Mouse (Mus musculus): ENCODE measurements at regions not wholly inside any gene's neighbourhood (a gene's known extent, or its start where the extent isn't known, plus 50 kb on each side); places are given as distances from the start of the nearest gene placed in this dataset.

DNA sequence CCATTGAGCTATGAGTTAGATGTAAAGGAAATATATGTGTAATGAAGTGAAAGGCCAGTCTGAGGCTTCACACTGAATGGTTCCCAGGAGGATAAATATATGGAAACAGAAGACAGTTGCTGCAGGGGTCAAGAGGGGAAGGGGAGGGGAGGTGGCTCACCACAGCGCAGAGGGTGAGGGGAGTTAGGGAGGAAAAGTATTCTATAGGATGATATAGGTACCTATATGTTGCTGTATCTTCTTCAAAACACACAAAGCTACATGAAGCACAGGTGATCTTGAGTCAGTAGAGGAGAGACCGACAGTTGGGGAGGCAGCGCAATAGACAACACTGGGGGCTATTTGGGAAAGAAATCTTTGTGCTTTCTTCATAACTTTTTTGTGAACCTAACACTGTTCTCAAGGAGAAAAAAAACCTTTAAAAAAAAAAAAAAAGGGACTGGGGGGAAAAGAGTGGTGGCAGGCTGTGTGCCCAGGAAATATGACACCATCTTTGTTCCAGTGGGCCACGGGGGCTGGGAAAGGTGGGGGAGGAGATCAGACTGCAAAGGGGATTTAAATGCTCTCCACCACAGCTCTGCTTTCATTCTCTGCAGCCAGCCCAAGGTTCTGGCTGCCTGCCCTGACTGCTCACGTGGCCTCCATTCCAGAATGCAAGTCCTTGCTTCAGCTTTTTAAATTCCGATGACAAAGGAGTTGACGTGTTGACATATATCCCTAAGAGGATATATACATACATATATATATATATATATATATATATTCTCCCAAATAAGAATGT is 94.5 kb upstream of the Ankrd1 start:
- Histone ChIP-seq H3K27ac (replicated peaks) (peak overlapping the region; percentile 75), H3K4me2 (peak overlapping the region; percentile 44), H3K4me3 (no peak overlapping the region), H3K9me3 (no peaks in the 10 kb centered on the region), H3K36me3 (no peaks in the 10 kb centered on the region), H3K4me1 (peaks cover 49% of the 10 kb centered on the region), H3K9ac (peak overlapping the region; percentile 50; the same call in 1 of the 2 replicates), H3K27me3 (replicated peaks) (no peaks in the 10 kb centered on the region)
- peak; percentile 72 for ATAC-seq (ENCODE audit: extremely low read depth, insufficient number of reproducible peaks, low FRiP score, low TSS enrichment)
- WGBS: 27% methylated on average over 7 of the region's 7 CpGs

DNA sequence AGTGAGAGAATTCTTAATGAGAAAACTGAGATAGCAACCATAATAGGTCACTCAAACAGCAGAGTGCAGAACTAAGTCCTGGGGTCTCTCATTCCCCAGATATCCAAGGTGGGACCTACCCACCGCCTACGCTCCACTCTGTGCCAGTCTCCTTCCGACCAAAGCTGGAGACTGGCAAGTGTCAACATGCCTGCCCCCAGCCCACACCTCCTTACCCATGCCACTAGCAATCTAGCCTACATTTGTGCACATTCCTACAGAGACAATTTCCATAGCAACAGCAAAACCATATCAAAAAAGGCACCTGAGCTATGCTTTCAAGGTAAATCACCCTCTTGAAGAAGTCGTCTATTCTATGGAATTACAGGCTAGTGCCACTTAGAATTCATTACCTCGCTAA is 97.3 kb upstream of the Ankrd1 start:
- Histone ChIP-seq H3K27me3 (replicated peaks) (no peaks in the 10 kb centered on the region), H3K27ac (replicated peaks) (no peak overlapping the region), H3K36me3 (no peaks in the 10 kb centered on the region), H3K4me3 (no peak overlapping the region), H3K9me3 (no peaks in the 10 kb centered on the region), H3K4me1 (peaks cover 54% of the 10 kb centered on the region), H3K9ac (no peak overlapping the region), H3K4me2 (no peak overlapping the region)
- no peak for ATAC-seq (ENCODE audit: extremely low read depth, insufficient number of reproducible peaks, low FRiP score, low TSS enrichment)
- 64% methylated on average over 5 of the region's 5 CpGs for WGBS

DNA sequence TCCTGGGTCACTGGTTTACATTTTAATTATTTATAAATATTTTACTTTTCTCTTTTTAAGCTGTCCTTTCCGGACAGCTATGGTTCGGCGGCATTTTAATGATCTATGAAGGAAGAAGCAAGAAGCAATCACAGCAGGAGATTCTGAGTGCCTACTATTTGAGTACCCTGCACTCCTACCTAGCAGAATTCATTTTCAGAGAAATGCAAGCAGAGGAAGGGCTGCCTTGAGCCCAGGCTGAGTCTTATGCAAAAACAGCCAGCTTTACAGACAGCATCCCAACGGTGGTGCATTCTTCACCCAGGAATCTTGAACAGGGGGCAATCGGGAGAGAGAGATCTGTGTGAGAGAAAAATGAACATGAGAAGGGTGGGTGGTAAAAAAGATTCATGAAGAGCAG is 97.7 kb upstream of the Ankrd1 start:
- no peak for ATAC-seq (ENCODE audit: extremely low read depth, insufficient number of reproducible peaks, low FRiP score, low TSS enrichment)
- 66% methylated on average over 5 of the region's 5 CpGs for WGBS
- H3K4me2 ChIP-seq: no peak overlapping the region
- no peak overlapping the region for H3K9ac ChIP-seq
- peaks cover 54% of the 10 kb centered on the region for H3K4me1 ChIP-seq
- H3K4me3 ChIP-seq: no peak overlapping the region
- no peak overlapping the region for H3K27ac ChIP-seq (replicated peaks)
- H3K27me3 ChIP-seq (replicated peaks): no peaks in the 10 kb centered on the region
- no peaks in the 10 kb centered on the region for H3K36me3 ChIP-seq
- no peaks in the 10 kb centered on the region for H3K9me3 ChIP-seq

- no peak overlapping the region for H3K9ac ChIP-seq
- peaks cover 41% of the 10 kb centered on the region for H3K4me1 ChIP-seq
- H3K4me3 ChIP-seq: no peak overlapping the region
- no peaks in the 10 kb centered on the region for H3K27me3 ChIP-seq (replicated peaks)
- no peak for ATAC-seq (ENCODE audit: extremely low read depth, insufficient number of reproducible peaks, low FRiP score, low TSS enrichment)
- no peaks in the 10 kb centered on the region for H3K36me3 ChIP-seq
- no peak overlapping the region for H3K27ac ChIP-seq (replicated peaks)
- no peak overlapping the region for H3K4me2 ChIP-seq
- H3K9me3 ChIP-seq: no peaks in the 10 kb centered on the region
- 44% methylated on average over 5 of the region's 5 CpGs for WGBS
Measured at GRCm38 (mm10) chr19:36218921-36219320, 99.0 kb upstream of the Ankrd1 start.

DNA sequence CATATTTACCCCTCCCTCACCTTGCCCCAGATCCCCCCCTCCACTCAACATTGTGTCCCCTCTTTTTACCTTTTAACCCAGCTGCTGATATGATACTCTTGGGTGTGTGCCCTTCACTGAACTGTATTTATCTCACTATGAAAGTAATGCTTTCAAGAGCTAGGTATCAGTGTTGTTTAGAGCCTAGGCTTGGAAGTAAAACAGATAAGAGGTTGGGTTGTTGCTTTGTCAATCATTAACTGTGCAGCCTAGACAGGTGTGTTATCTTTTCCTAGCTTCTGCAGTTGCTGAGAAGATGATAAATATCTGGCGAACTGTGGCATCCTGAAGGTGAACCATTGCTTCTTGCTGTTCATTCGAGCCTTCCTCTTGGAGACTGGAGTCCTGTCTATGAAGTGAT is 101.2 kb upstream of the Ankrd1 start:
- Histone ChIP-seq H3K9ac (no peak overlapping the region), H3K27ac (replicated peaks) (no peak overlapping the region), H3K27me3 (replicated peaks) (no peaks in the 10 kb centered on the region), H3K9me3 (no peaks in the 10 kb centered on the region), H3K4me2 (no peak overlapping the region), H3K4me3 (no peak overlapping the region), H3K4me1 (peaks cover 42% of the 10 kb centered on the region), H3K36me3 (no peaks in the 10 kb centered on the region)
- 55% methylated on average over 2 of the region's 2 CpGs for WGBS
- no peak for ATAC-seq (ENCODE audit: extremely low read depth, insufficient number of reproducible peaks, low FRiP score, low TSS enrichment)

GRCm38 (mm10) chr19:36221596-36221995 is 101.7 kb upstream of the Ankrd1 start:
- no peak for ATAC-seq (ENCODE audit: extremely low read depth, insufficient number of reproducible peaks, low FRiP score, low TSS enrichment)
- no peaks in the 10 kb centered on the region for H3K9me3 ChIP-seq
- no peaks in the 10 kb centered on the region for H3K36me3 ChIP-seq
- H3K4me1 ChIP-seq: peaks cover 45% of the 10 kb centered on the region
- no peak overlapping the region for H3K4me3 ChIP-seq
- no peak overlapping the region for H3K4me2 ChIP-seq
- no peak overlapping the region for H3K9ac ChIP-seq
- no peaks in the 10 kb centered on the region for H3K27me3 ChIP-seq (replicated peaks)
- no peak overlapping the region for H3K27ac ChIP-seq (replicated peaks)

DNA sequence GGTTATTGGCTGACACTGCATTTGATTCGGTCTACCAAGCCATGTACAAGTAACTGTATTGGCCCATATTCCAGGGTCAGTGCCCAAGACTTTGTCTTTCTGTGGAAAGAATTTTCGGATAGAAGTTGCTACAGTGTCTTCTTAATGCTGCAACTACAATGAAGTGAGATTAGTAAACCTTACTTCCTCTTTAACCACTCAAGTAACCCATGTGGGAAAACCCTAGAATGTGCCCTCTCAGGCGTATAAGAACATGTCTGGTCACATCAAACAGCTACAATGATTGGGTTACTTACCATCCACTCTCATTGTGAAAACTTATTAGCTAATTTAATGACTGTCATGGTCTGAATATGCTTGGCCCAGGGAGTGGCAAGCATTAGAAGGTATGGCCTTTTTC is 102.3 kb upstream of the Ankrd1 start:
- Histone ChIP-seq H3K36me3 (no peaks in the 10 kb centered on the region), H3K27me3 (replicated peaks) (no peaks in the 10 kb centered on the region), H3K27ac (replicated peaks) (no peak overlapping the region), H3K9me3 (no peaks in the 10 kb centered on the region), H3K9ac (no peak overlapping the region), H3K4me3 (no peak overlapping the region), H3K4me2 (no peak overlapping the region), H3K4me1 (peaks cover 49% of the 10 kb centered on the region)
- 78% methylated on average over 3 of the region's 3 CpGs for WGBS
- no peak for ATAC-seq (ENCODE audit: extremely low read depth, insufficient number of reproducible peaks, low FRiP score, low TSS enrichment)

- no peak overlapping the region for H3K4me3 ChIP-seq
- ATAC-seq (ENCODE audit: extremely low read depth, insufficient number of reproducible peaks, low FRiP score, low TSS enrichment): no peak
- H3K9ac ChIP-seq: no peak overlapping the region
- no peak overlapping the region for H3K27ac ChIP-seq (replicated peaks)
- no peaks in the 10 kb centered on the region for H3K36me3 ChIP-seq
- H3K27me3 ChIP-seq (replicated peaks): no peaks in the 10 kb centered on the region
- no peak overlapping the region for H3K4me2 ChIP-seq
- H3K4me1 ChIP-seq: peaks cover 59% of the 10 kb centered on the region
- no peaks in the 10 kb centered on the region for H3K9me3 ChIP-seq
- WGBS: 56% methylated on average over 8 of the region's 8 CpGs
Measured at GRCm38 (mm10) chr19:36224518-36224917, 104.6 kb upstream of the Ankrd1 start.

DNA sequence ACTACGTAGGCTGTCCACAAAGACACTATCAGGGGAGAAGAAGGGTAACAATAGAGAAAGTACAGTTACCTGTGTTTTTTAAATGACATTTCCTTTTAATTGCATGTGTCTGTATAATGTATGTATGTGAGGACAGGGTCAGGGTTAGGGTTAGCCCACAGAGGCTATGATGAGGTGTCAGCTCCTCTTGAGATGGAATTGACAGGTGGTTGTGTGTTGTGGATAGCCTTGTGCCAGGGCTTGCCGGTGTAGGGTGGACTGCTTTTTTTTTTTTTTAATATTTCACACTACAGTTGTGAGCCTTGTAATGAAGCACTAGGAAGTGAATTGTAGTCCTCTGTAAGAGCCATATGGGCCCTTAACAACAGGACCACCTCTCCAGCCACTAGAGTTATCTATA is 105.7 kb upstream of the Ankrd1 start:
- Histone ChIP-seq H3K4me2 (no peak overlapping the region), H3K27ac (replicated peaks) (no peak overlapping the region), H3K9ac (no peak overlapping the region), H3K4me3 (no peak overlapping the region), H3K27me3 (replicated peaks) (no peaks in the 10 kb centered on the region), H3K9me3 (no peaks in the 10 kb centered on the region), H3K36me3 (no peaks in the 10 kb centered on the region), H3K4me1 (peaks cover 62% of the 10 kb centered on the region)
- WGBS: 78% methylated on average over 2 of the region's 2 CpGs
- no peak for ATAC-seq (ENCODE audit: extremely low read depth, insufficient number of reproducible peaks, low FRiP score, low TSS enrichment)

- Histone ChIP-seq H3K9ac (no peak overlapping the region), H3K36me3 (no peaks in the 10 kb centered on the region), H3K27ac (replicated peaks) (no peak overlapping the region; the same call in 1 of the 2 replicates), H3K27me3 (replicated peaks) (no peaks in the 10 kb centered on the region), H3K9me3 (no peaks in the 10 kb centered on the region), H3K4me3 (no peak overlapping the region), H3K4me2 (peak overlapping the region; percentile 49), H3K4me1 (peaks cover 55% of the 10 kb centered on the region)
- WGBS: 18% methylated on average over 17 of the region's 17 CpGs
- no peak for ATAC-seq (ENCODE audit: extremely low read depth, insufficient number of reproducible peaks, low FRiP score, low TSS enrichment)
Measured at GRCm38 (mm10) chr19:36227418-36228160, 107.7 kb upstream of the Ankrd1 start.

DNA sequence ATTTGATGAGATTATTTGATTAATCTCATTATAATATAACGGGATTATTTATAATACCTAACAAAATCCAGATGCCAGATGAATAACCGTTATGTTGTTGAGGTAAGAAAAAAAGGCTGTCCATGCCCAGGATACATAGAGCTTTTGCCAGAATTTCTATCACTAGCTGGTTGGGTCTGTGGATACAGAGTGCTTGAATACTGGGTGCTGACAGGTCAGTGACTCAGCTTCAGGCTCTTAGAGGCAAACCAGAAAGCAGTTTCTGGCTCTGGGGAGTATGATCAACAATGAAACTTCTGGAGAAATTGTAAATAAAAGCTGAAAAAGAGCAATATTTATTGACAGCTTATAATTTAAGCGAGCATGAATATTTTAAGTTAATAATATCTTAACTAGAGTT is 109.4 kb upstream of the Ankrd1 start:
- Histone ChIP-seq H3K4me2 (no peak overlapping the region), H3K27me3 (replicated peaks) (no peaks in the 10 kb centered on the region), H3K9ac (no peak overlapping the region), H3K4me3 (no peak overlapping the region), H3K4me1 (peaks cover 55% of the 10 kb centered on the region), H3K27ac (replicated peaks) (no peak overlapping the region), H3K9me3 (no peaks in the 10 kb centered on the region), H3K36me3 (no peaks in the 10 kb centered on the region)
- WGBS: 49% methylated on average over 3 of the region's 3 CpGs
- ATAC-seq (ENCODE audit: extremely low read depth, insufficient number of reproducible peaks, low FRiP score, low TSS enrichment): no peak

GRCm38 (mm10) chr19:36229941-36230340 is 110.0 kb upstream of the Ankrd1 start:
- Histone ChIP-seq H3K4me1 (peaks cover 49% of the 10 kb centered on the region), H3K4me3 (no peak overlapping the region), H3K36me3 (no peaks in the 10 kb centered on the region), H3K9ac (no peak overlapping the region), H3K27me3 (replicated peaks) (no peaks in the 10 kb centered on the region), H3K27ac (replicated peaks) (no peak overlapping the region), H3K9me3 (no peaks in the 10 kb centered on the region), H3K4me2 (no peak overlapping the region)
- WGBS: 81% methylated on average over 1 of the region's 1 CpGs
- no peak for ATAC-seq (ENCODE audit: extremely low read depth, insufficient number of reproducible peaks, low FRiP score, low TSS enrichment)

All from heart, embryonic 13.5 days (tissue).